Mouse (Mus musculus): Measurements from ENCODE around the gene 1700066M21Rik. TPM values are rescaled to one million over a fixed set of nuclear protein-coding genes. Genes with fewer than 3 reads are reported as not detected.

1700066M21Rik gene
- polyA plus RNA-seq (2012; rRNA removed) = 6.8 and 16.0 TPM in 2 replicates

GRCm38 (mm10) chr1:57377376-57378341 lies at the start of gene 1700066M21Rik:
Gene 1700066M21Rik (plus strand): TSS chr1:57377620.
- Histone ChIP-seq H3K4me1 (ENCODE audit: control insufficient read depth, insufficient read depth, low read length) (peaks cover 6% of the 10 kb centered on the region), H3K4me3 (replicated peaks; ENCODE audit: extremely low read depth, low read depth, low read length) (peak within 1 kb of the TSS; percentile 91)
- WGBS = under 1% methylated on average over 81 of the region's 81 CpGs
- TF ChIP-seq POLR2A (IDR thresholded peaks at IDR 0.05; ENCODE audit: borderline replicate concordance, extremely low read depth, low read depth, low read length) (peak; percentile 48; the same call in 1 of the 2 replicates), CTCF (IDR thresholded peaks at IDR 0.05; ENCODE audit: insufficient read depth, low read length) (no peak)
- peak; percentile 95 for DNase-seq

- DNase-seq = no peak
- H3K4me3 ChIP-seq (replicated peaks; ENCODE audit: extremely low read depth, low read depth, low read length) = no peak overlapping the region
- TF ChIP-seq CTCF (IDR thresholded peaks at IDR 0.05; ENCODE audit: insufficient read depth, low read length) = no peak
- TF ChIP-seq POLR2A (IDR thresholded peaks at IDR 0.05; ENCODE audit: borderline replicate concordance, extremely low read depth, low read depth, low read length) = no peak
- H3K4me1 ChIP-seq (ENCODE audit: control insufficient read depth, insufficient read depth, low read length) = no peaks in the 10 kb centered on the region
- WGBS = 74% methylated on average over 5 of the region's 5 CpGs
These were observed 47.9 kb upstream of the 1700066M21Rik start for GRCm38 (mm10) chr1:57329285-57330093.

GRCm38 (mm10) chr1:57330228-57330627 lies 47.2 kb upstream of the 1700066M21Rik start:
- TF ChIP-seq CTCF (IDR thresholded peaks at IDR 0.05; ENCODE audit: insufficient read depth, low read length) = no peak
- no peak for TF ChIP-seq POLR2A (IDR thresholded peaks at IDR 0.05; ENCODE audit: borderline replicate concordance, extremely low read depth, low read depth, low read length)
- 62% methylated on average over 6 of the region's 6 CpGs for WGBS

GRCm38 (mm10) chr1:57332040-57332439 lies 45.4 kb upstream of the 1700066M21Rik start:
- Histone ChIP-seq H3K4me1 (ENCODE audit: control insufficient read depth, insufficient read depth, low read length) (no peaks in the 10 kb centered on the region), H3K4me3 (replicated peaks; ENCODE audit: extremely low read depth, low read depth, low read length) (no peak overlapping the region)
- TF ChIP-seq CTCF (IDR thresholded peaks at IDR 0.05; ENCODE audit: insufficient read depth, low read length) = no peak
- no peak for TF ChIP-seq POLR2A (IDR thresholded peaks at IDR 0.05; ENCODE audit: borderline replicate concordance, extremely low read depth, low read depth, low read length)
- no peak for DNase-seq
- 45% methylated on average over 4 of the region's 4 CpGs for whole genome bisulfite sequencing

More at GRCm38 (mm10) chr1:57330228-57330627, 47.2 kb upstream of the 1700066M21Rik start:
- no peaks in the 10 kb centered on the region for H3K4me1 ChIP-seq (ENCODE audit: control insufficient read depth, insufficient read depth, low read length)
- H3K4me3 ChIP-seq (replicated peaks; ENCODE audit: extremely low read depth, low read depth, low read length) = no peak overlapping the region
- DNase-seq = no peak

- DNase-seq = no peak
- no peak for TF ChIP-seq POLR2A (IDR thresholded peaks at IDR 0.05; ENCODE audit: borderline replicate concordance, extremely low read depth, low read depth, low read length)
- TF ChIP-seq CTCF (IDR thresholded peaks at IDR 0.05; ENCODE audit: insufficient read depth, low read length) = no peak
- H3K4me3 ChIP-seq (replicated peaks; ENCODE audit: extremely low read depth, low read depth, low read length) = no peak overlapping the region
- 18% methylated on average over 11 of the region's 11 CpGs for WGBS
- no peaks in the 10 kb centered on the region for H3K4me1 ChIP-seq (ENCODE audit: control insufficient read depth, insufficient read depth, low read length)
These were observed 43.7 kb upstream of the 1700066M21Rik start for GRCm38 (mm10) chr1:57333550-57334213.

GRCm38 (mm10) chr1:57335200-57335599 lies 42.2 kb upstream of the 1700066M21Rik start:
- no peak for TF ChIP-seq CTCF (IDR thresholded peaks at IDR 0.05; ENCODE audit: insufficient read depth, low read length)
- TF ChIP-seq POLR2A (IDR thresholded peaks at IDR 0.05; ENCODE audit: borderline replicate concordance, extremely low read depth, low read depth, low read length) = no peak
- WGBS = 69% methylated on average over 5 of the region's 5 CpGs
- no peak overlapping the region for H3K4me3 ChIP-seq (replicated peaks; ENCODE audit: extremely low read depth, low read depth, low read length)
- no peaks in the 10 kb centered on the region for H3K4me1 ChIP-seq (ENCODE audit: control insufficient read depth, insufficient read depth, low read length)
- no peak for DNase-seq

- Histone ChIP-seq H3K4me1 (ENCODE audit: control insufficient read depth, insufficient read depth, low read length) (no peaks in the 10 kb centered on the region), H3K4me3 (replicated peaks; ENCODE audit: extremely low read depth, low read depth, low read length) (no peak overlapping the region)
- peak; percentile 19; the same call in 1 of the 2 replicates for TF ChIP-seq CTCF (IDR thresholded peaks at IDR 0.05; ENCODE audit: insufficient read depth, low read length)
- no peak for TF ChIP-seq POLR2A (IDR thresholded peaks at IDR 0.05; ENCODE audit: borderline replicate concordance, extremely low read depth, low read depth, low read length)
- WGBS = 39% methylated on average over 14 of the region's 14 CpGs
- DNase-seq = no peak
These were observed 38.1 kb upstream of the 1700066M21Rik start for GRCm38 (mm10) chr1:57339156-57339796.

- TF ChIP-seq POLR2A (IDR thresholded peaks at IDR 0.05; ENCODE audit: borderline replicate concordance, extremely low read depth, low read depth, low read length) = no peak
- no peak for TF ChIP-seq CTCF (IDR thresholded peaks at IDR 0.05; ENCODE audit: insufficient read depth, low read length)
- WGBS = 52% methylated on average over 2 of the region's 2 CpGs
- Histone ChIP-seq H3K4me1 (ENCODE audit: control insufficient read depth, insufficient read depth, low read length) (no peaks in the 10 kb centered on the region), H3K4me3 (replicated peaks; ENCODE audit: extremely low read depth, low read depth, low read length) (no peak overlapping the region)
- DNase-seq = no peak
These were observed 36.2 kb upstream of the 1700066M21Rik start for GRCm38 (mm10) chr1:57341197-57341596.
